Mouse (Mus musculus) liver, adult 2 months (tissue): ENCODE data around the gene Zbp1. TPM values are rescaled to one million over a fixed set of nuclear protein-coding genes. Genes with fewer than 3 reads are reported as not detected.

Experiments
- DNase-seq: peaks from one replicate; pipeline ENCODE4 v3.0.0-alpha.2; 2011; ENCODE audit warnings: low read depth, low spot score; ENCODE audit errors: extremely low read depth
- H3K27ac ChIP-seq: fragments of 200-500 bp; replicated peaks from 2 replicates; pipeline ENCODE4 v1.5.1; 2012; ENCODE audit warnings: low read depth, mild to moderate bottlenecking, control low read depth, inconsistent platforms, low read length; ENCODE audit not compliant: insufficient read depth
- H3K27me3 ChIP-seq: fragments of 200-500 bp; 2 replicates; pipeline ENCODE4 v1.6.1; 2012; ENCODE audit warnings: mild to moderate bottlenecking, moderate library complexity, low read length, inconsistent platforms; ENCODE audit not compliant: control insufficient read depth, insufficient read depth
- H3K36me3 ChIP-seq: fragments of 200-500 bp; 2 replicates; pipeline ENCODE4 v1.6.1; 2012; ENCODE audit warnings: low read length, inconsistent platforms; ENCODE audit not compliant: control insufficient read depth, insufficient read depth
- H3K4me1 ChIP-seq: fragments of 200-500 bp; 2 replicates; pipeline ENCODE4 v1.6.1; 2011; ENCODE audit warnings: low read length; ENCODE audit not compliant: control insufficient read depth, insufficient read depth
- H3K4me3 ChIP-seq: fragments of 200-500 bp; 2 replicates; pipeline ENCODE4 v1.5.1; 2011; ENCODE audit warnings: low read depth, mild to moderate bottlenecking, control low read depth, low read length, moderate library complexity; ENCODE audit not compliant: insufficient read depth
- H3K79me2 ChIP-seq: fragments of 200-500 bp; 2 replicates; pipeline ENCODE4 v1.6.1; 2012; ENCODE audit warnings: inconsistent platforms, mild to moderate bottlenecking, low read length, moderate library complexity; ENCODE audit not compliant: control insufficient read depth, insufficient read depth
- H3K9ac ChIP-seq: fragments of 200-500 bp; 2 replicates; pipeline ENCODE4 v1.6.1; 2012; ENCODE audit warnings: low read depth, mild to moderate bottlenecking, control low read depth, inconsistent platforms, low read length
- CTCF ChIP-seq: fragments of 200-500 bp; IDR thresholded peaks from 2 replicates; pipeline ENCODE4 v1.5.1; 2011; ENCODE audit warnings: low read depth, low read length, control low read depth
- POLR2A ChIP-seq: fragments of 200-500 bp; IDR thresholded peaks from 2 replicates; pipeline ENCODE4 v1.6.1; 2011; ENCODE audit warnings: low read length, control low read depth; ENCODE audit not compliant: insufficient read depth; ENCODE audit errors: extremely low read depth
- WGBS: fragments of 180-500 bp; shearing (Covaris S2); methylation state at CpG from one replicate; pipeline ENCODE4 v1.1.7; 2018; 5-methylcytosine and 5-hydroxymethylcytosine counted together
- polyA plus RNA-seq: library from polyadenylated mRNA; depleted of rRNA; stranded (reverse); fragments of >200 nt; gene quantifications from 2 replicates; pipeline ENCODE4 v1.2.3, GENCODE M21; 2012
- total RNA-seq: library from RNA; depleted of rRNA; stranded (reverse); fragments of >200 nt; gene quantifications from 2 replicates; pipeline ENCODE4 v1.2.3, GENCODE M21; 2014

Zbp1 gene
- total and polyA plus RNA-seq, 2 experiments = 10.8 to 13.2 TPM

DNA sequence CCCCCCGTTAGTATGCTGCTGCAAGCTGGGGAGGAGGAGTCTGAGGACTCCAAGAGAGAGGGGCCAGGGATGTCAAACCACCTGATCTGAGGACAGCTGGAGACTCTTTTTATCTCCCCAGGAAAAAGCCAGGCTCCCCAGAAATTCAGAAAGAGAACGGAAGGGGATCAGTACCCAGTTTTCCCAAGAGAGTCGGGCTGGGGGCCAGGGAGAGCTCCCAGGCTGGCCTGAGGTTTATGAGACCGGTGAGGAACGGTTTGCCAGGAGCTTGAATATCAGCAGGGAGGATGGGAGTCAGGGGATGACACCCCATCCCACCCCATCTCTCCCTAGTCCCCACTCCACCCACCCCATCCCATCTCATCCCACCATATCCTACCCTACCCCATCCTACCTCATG is 37.2 kb downstream of the Zbp1 start:
- Histone ChIP-seq H3K9ac (no peak overlapping the region), H3K27me3 (no peaks in the 10 kb centered on the region), H3K36me3 (no peaks in the 10 kb centered on the region), H3K4me1 (0 out of 2 replicates have a peak, but pooled peaks cover under 1% of the 10 kb centered on the region), H3K27ac (no peak overlapping the region), H3K79me2 (no peaks in the 10 kb centered on the region), H3K4me3 (no peak overlapping the region)
- TF ChIP-seq POLR2A (no peak), CTCF (no peak)
- no peak for DNase-seq
- WGBS = 83% methylated on average over 5 of the region's 5 CpGs

DNA sequence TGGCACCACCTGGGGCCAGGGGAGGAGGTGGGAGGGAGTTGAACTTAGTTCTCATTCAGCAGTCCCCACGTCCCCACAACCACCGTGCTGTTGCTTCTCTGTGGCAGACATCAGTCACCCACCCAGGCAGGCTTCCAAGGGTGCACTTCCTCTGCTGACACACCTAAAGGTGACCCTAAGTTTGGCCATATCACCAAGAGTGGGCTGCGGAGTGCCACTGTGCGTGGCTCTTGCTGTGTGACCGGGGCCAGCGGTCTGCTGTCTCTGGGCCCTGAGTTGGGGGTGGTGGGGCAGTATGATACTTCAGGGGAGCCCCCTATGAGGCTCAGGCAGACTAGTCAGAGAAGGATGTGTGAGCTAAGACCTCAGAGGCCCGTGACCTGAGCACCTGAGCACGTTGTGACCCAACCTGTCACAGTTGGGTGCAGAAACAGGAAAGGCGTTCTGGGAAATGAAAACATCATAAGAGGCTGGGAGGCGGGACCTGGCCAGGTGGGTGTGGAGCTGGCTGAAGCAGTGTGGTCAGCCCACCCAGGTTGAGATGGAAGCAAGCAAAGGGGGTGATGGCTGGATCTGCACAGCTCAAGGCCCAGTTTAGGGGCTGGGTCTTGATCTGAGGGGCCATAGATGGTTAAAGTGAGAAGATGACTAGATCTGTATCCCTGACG is 37.9 kb downstream of the Zbp1 start:
- Histone ChIP-seq H3K4me3 (no peak overlapping the region), H3K36me3 (no peaks in the 10 kb centered on the region), H3K27ac (no peak overlapping the region), H3K27me3 (no peaks in the 10 kb centered on the region), H3K79me2 (no peaks in the 10 kb centered on the region), H3K4me1 (no peaks in the 10 kb centered on the region), H3K9ac (no peak overlapping the region)
- TF ChIP-seq CTCF (no peak), POLR2A (no peak)
- WGBS = 89% methylated on average over 11 of the region's 11 CpGs
- no peak for DNase-seq

DNA sequence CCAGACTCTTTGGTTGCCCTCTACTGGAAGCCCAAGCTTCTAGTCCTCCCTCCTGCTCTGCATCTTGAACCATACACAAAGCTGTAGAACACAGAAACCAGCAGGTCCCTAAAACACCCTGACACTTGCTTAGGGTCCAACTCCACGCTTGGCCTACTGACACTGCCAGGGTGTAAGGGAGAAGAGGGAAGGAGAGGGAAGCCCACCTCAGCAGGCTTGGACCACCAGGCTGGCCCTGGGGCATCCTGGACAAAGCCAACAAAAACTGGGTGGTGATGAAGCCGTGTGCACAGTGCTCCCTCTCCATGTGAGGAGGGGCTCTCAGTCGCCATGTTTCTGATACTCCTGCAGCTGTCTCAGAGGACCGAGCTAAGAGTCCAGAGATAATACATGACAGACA is 38.7 kb downstream of the Zbp1 start:
- H3K27me3 ChIP-seq = no peaks in the 10 kb centered on the region
- no peak for DNase-seq
- no peak overlapping the region for H3K9ac ChIP-seq
- H3K4me1 ChIP-seq = no peaks in the 10 kb centered on the region
- no peaks in the 10 kb centered on the region for H3K36me3 ChIP-seq
- H3K27ac ChIP-seq = no peak overlapping the region
- H3K4me3 ChIP-seq = no peak overlapping the region
- H3K79me2 ChIP-seq = no peaks in the 10 kb centered on the region
- TF ChIP-seq POLR2A (no peak), CTCF (no peak)
- 82% methylated on average over 4 of the region's 4 CpGs for WGBS

DNA sequence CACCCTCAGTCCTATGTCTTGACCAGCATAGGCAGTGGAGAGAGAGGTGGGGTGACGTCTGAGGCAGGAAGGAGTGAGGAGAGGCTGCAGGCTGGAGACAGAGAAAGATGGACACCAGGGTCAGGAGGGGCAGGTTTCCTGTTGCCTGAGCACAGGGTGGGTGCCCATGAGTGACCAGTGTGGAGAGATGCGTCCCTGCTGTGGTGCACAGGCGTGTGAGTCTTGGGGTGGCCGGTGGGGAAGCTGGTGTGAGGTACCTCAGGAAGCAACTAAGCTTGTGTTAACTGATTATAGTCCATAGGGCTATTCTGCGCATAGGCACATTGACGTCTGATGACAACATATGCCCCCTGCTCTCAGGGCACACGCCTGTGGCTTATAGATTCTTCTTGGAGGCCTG is 39.7 kb downstream of the Zbp1 start:
- TF ChIP-seq CTCF = no peak
- no peak for TF ChIP-seq POLR2A
- H3K36me3 ChIP-seq = no peaks in the 10 kb centered on the region

DNA sequence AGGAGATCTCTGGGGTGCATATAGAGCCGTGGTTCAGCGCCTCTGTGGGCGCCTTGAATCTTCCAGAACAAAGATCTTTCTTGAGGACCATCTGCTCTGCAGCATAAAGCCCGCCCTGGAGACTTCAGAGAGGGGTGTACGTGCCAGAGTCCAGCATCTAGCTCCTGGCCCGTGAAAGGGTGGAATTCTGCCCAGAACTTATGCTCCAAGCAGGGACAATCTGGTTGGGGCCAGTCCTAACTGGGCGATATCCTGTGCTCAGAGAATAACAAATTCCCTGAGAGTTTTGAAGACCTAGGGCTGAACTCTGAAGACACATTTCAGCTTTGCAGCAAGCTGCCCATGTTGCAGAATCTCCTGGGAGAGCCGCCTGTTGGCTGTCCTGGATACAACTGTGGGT is 40.8 kb downstream of the Zbp1 start:
- H3K27ac ChIP-seq = no peak overlapping the region
- 84% methylated on average over 8 of the region's 8 CpGs for WGBS
- no peaks in the 10 kb centered on the region for H3K36me3 ChIP-seq
- no peaks in the 10 kb centered on the region for H3K27me3 ChIP-seq
- DNase-seq = no peak
- H3K9ac ChIP-seq = no peak overlapping the region
- no peak overlapping the region for H3K4me3 ChIP-seq
- H3K4me1 ChIP-seq = no peaks in the 10 kb centered on the region
- H3K79me2 ChIP-seq = no peaks in the 10 kb centered on the region
- TF ChIP-seq CTCF (no peak), POLR2A (no peak)

More for the DNA sequence above, 39.7 kb downstream of the Zbp1 start:
- Histone ChIP-seq H3K79me2 (no peaks in the 10 kb centered on the region), H3K4me3 (no peak overlapping the region), H3K27me3 (no peaks in the 10 kb centered on the region), H3K27ac (no peak overlapping the region), H3K4me1 (no peaks in the 10 kb centered on the region), H3K9ac (no peak overlapping the region)
- no peak for DNase-seq
- WGBS = 80% methylated on average over 7 of the region's 7 CpGs

DNA sequence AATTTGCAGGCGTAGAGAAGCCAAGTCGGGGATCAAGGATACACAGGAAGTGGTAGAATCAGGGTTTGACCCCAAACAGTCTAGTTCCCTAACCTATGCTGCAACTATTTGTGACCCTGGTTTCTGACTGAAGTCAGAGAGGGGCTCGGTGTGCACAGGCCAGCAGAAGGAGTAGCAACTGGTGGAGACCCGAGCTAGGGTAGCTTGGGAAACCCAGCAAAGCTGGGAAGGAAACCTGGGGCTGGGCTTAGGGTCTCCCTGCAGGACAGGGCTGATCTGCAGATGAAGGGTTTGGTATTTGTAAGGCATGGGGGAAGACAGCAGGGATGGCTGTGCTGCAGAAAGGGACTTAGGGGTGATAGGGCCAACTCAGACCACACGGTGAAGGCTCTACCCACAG is 41.2 kb downstream of the Zbp1 start:
- H3K36me3 ChIP-seq = no peaks in the 10 kb centered on the region
- no peak overlapping the region for H3K27ac ChIP-seq
- TF ChIP-seq CTCF (no peak), POLR2A (no peak)
- no peaks in the 10 kb centered on the region for H3K4me1 ChIP-seq
- H3K27me3 ChIP-seq = no peaks in the 10 kb centered on the region
- H3K9ac ChIP-seq = no peak overlapping the region
- no peak for DNase-seq
- WGBS = 70% methylated on average over 5 of the region's 5 CpGs
- no peaks in the 10 kb centered on the region for H3K79me2 ChIP-seq
- no peak overlapping the region for H3K4me3 ChIP-seq
